Mouse (Mus musculus) embryonic fibroblast, embryonic 13.5 days (primary cell): ENCODE measurements around the gene Srpk1.

Experiments
- CTCF ChIP-seq: IDR thresholded peaks from 2 replicates; pipeline ENCODE4 v1.5.1; 2011; ENCODE audit warnings: mild to moderate bottlenecking, control low read depth, low read length, moderate library complexity, borderline replicate concordance; ENCODE audit not compliant: insufficient read depth
- POLR2A ChIP-seq: IDR thresholded peaks from 2 replicates; pipeline ENCODE4 v1.6.1; 2011; ENCODE audit warnings: low read depth, mild to moderate bottlenecking, control low read depth, low read length, moderate library complexity

GRCm38 (mm10) chr17:28561613-28562012, 60.9 kb downstream of the Srpk1 start:
- no peak for TF ChIP-seq CTCF
- TF ChIP-seq POLR2A, result no peak
